Mouse (Mus musculus): Measurements from ENCODE around the gene Igtp.
"Not testable (repeated sequence)": the region's sequence is repeated elsewhere in the genome, so short reads cannot be mapped to it uniquely, and the experiment has no call there.

The Igtp gene

GRCm38 (mm10) chr11:58213673-58214342 is 14.5 kb downstream of the Igtp start:
- no peak for DNase-seq (ENCODE audit: low spot score)

GRCm38 (mm10) chr11:58214391-58215048 is 15.2 kb downstream of the Igtp start:
- DNase-seq (ENCODE audit: low spot score): peak; percentile 85

- peak; percentile 11 for DNase-seq (ENCODE audit: low spot score)
These were observed 15.7 kb downstream of the Igtp start for GRCm38 (mm10) chr11:58215049-58215430.

DNA sequence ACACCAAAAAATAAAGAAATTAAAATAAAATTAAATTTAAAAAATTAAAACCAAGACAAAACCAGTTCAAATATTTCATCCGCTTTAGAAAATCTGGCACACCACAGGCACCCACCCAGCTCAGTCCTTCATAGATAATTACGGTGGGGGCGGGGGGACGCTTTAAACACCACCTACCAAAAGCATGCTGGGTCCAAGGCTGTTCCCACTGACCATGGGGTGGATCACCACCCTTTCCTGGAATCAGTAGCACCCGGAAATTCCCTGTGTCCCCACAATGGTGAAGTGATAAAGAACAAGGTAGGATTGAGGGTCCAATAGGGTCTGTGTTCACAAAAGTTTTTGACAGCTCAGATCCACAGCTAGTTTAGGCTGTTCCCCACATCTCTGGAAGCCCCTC is 16.5 kb downstream of the Igtp start:
- no peak for DNase-seq (ENCODE audit: low spot score)

- DNase-seq (ENCODE audit: low spot score): no peak
These were observed 17.5 kb downstream of the Igtp start for GRCm38 (mm10) chr11:58216823-58217222.

DNA sequence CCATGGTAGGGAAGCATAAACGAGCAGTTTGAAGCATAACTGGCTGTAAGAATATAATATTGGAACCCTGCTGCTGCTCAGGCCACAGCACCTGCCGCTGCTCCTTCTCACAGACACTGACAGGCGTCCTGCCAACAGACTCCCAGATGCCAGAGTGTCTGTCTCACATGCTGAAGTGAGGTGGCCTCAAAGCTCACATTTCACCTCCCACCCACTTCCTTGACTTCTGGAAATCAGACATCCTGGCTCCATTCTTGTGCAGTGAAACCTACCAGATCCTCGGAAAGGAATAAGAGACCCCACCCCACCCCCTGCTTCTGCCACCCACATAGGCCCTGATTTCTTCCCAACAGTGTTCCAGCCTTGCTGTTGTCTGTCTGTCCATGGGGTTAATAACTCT is 24.4 kb downstream of the Igtp start:
- DNase-seq (ENCODE audit: low spot score): no peak

DNA sequence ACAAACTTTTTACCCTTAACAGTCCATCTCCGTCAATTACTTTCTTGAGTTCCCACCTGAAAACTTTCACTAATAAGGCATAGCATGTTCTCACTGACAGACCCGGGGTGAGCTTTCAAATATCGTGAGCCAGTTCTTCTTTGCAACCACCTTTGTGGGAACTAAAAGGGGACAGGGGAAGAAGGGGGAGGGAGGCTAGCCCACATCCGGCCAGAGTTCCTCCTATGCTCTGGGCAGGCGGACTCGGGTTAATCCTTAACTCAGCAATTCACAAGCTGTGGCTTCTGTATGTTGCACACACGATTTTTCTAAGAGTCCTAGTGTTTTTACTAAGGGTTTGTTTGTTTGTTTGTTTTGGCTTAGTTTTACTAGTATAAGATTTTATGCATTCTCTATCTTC is 25.0 kb downstream of the Igtp start:
- no peak for DNase-seq (ENCODE audit: low spot score)

GRCm38 (mm10) chr11:58224872-58225271 is 25.5 kb downstream of the Igtp start:
- DNase-seq (ENCODE audit: low spot score): not testable (repeated sequence)

DNA sequence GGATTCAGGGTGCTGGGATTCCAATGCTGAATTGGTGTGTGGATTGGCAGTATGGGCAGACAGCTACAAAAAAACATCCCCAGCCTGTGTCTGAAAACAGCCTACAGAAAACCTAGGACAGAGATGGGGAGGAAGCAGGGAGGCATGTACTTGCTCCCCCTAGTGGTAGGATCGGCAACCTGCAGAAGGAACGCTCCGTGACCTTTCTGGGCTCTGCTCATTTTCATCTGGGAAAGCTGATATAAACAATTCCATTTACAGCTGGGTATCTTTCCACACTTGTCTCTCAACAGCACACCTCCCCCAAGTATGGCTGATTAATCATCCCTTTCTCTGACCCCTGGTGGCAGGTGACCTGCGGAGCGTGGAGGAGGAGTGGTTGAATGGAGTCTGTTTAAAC is 26.3 kb downstream of the Igtp start:
- DNase-seq (ENCODE audit: low spot score): peak; percentile 67

GRCm38 (mm10) chr11:58226425-58226824 is 27.1 kb downstream of the Igtp start:
- no peak for DNase-seq (ENCODE audit: low spot score)

DNA sequence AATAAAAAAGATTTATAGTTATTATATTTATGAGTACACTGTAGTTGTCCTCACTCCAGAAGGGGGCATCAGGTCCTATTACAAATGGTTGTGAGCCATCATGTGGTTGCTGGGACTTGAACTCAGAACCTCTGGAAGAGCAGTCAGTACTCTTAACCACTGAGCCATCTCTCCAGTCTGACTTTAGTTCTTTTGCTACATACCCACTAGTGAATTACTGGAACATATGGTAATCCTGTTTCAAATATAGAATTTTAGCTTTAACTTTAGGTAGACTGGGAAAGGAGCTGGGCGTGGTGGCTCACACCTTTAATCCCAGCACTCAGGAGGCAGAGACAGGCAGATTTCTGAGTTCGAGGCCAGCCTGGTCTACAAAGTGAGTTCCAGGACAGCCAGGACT is 28.7 kb downstream of the Igtp start:
- DNase-seq (ENCODE audit: low spot score): not testable (repeated sequence)

- no peak for DNase-seq (ENCODE audit: low spot score)
These were observed 31.1 kb downstream of the Igtp start for GRCm38 (mm10) chr11:58230396-58230910.

GRCm38 (mm10) chr11:58231156-58231555 is 31.8 kb downstream of the Igtp start:
- no peak for DNase-seq (ENCODE audit: low spot score)

DNA sequence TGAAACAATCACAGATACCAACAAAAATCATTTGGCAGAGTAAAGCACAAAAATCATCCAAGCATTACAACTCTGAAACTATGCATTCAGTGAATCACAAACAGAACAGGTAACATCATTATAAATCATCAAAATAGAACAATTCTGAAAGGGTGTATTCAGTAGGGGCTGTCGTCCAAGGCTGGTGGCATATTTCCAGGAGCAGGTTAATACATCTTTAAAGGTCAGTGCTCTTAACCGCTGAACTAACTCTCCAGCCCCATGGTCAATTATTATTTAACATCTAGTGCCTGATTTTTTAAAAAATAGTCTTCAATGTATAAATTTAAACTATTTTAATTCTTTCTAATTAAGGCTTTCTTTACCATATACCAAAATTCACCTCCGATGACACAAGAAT is 35.2 kb downstream of the Igtp start:
- DNase-seq (ENCODE audit: low spot score): not testable (repeated sequence)

DNA sequence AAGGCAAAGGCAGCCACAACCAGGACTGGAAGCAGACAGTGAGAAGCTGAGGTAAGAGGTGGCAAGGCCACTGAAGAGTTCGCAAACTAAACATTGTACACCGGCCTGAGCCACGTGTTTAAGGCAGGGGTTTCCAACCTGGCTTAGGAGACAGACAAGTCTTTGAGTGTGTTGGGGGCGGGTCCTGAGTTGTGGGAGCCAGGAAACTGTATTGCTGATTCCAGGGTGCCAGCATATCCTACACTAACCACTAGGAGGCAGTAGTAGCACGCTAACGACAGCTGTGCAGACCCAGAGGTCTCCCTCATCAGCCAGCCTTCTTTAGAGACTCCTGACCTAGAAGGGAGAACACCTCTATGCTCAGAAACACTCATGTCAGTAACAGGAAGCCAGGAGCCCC is 35.8 kb downstream of the Igtp start:
- DNase-seq (ENCODE audit: low spot score): peak; percentile 16

DNA sequence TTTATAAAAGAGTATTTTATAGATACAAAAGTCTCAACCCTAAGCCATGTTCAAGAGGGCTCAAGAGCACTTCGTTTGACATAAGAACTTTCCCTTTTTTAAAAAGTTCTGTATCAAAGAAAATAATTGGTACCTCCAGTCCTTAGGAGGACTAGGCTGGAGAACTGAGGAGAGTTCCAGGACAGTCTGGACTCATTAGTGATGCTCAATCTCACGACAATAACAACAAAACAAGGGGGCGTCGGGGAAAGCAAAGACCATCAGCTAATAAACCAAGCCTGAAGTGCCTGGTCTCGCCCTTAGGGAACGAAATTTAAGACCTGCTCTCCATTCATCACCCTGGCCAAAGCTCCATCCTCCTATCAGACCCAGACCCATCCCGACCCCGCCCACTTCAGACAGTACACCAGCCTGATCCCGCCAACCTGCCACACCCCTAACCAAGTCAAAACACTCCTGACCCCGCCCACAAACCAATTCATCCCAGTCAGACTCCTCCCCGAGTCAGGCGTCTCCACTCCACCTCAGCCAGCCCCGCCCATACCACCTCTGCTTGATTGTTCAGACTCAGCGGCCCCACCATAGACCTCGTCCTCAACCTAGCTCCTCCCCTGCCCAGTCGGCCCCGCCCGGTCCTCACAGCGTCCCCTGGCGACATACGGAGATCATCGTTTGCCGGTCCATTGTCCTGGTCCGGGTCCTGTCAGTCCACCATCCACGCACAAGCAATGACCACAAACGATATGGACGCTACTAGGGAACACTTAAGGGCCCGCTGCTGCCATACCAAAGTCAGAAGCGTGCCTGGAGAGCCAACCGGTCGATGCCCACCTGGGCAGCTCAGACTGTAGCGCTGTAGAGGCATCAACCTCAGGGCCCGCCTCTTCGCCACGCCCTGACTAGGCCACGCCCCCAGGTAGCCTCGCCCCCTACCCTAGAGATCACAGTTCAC is 39.8 kb downstream of the Igtp start:
- peak; percentile 58 for DNase-seq (ENCODE audit: low spot score)

DNA sequence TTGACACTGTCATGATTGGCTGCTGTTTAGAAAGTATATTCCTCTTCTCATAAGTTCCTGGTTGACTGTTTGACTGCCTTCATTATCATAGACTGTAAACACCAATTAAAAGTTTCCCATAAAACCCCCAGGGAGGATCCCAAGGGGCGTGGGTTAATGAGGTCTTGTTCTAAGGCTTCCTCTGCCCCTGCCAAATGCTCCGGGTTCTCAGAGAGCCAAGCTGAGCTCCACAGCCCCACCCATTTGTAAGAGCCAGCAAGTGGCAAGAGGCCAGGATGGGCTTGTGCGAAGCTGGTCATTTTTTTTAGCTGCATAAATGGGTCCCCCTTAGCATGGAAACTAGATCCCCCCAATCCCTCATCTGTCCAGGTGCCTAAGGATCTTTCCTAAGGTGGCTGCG is 47.9 kb downstream of the Igtp start:
- DNase-seq (ENCODE audit: low spot score): no peak

- no peak for DNase-seq (ENCODE audit: low spot score)
These were observed 50.0 kb downstream of the Igtp start for GRCm38 (mm10) chr11:58249203-58249981.

DNA sequence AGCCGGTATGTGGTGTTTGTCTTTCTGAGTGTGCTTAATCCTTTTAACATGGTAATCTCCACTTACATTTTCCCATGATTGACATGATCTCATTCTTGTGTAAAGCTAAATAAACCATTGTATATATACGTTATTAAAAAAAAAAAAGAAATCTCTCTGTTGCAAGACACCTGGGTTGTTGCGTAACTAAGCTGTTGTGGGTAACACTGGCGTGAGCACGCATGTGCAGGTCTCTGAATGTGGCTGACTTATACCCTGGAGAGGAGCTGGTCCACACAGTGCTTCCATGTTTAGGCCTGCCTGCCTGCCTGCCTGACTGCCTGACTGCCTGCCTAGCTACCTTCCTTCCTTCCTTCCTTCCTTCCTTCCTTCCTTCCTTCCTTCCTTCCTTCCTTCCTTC is 51.2 kb downstream of the Igtp start:
- no peak for DNase-seq (ENCODE audit: low spot score)

DNA sequence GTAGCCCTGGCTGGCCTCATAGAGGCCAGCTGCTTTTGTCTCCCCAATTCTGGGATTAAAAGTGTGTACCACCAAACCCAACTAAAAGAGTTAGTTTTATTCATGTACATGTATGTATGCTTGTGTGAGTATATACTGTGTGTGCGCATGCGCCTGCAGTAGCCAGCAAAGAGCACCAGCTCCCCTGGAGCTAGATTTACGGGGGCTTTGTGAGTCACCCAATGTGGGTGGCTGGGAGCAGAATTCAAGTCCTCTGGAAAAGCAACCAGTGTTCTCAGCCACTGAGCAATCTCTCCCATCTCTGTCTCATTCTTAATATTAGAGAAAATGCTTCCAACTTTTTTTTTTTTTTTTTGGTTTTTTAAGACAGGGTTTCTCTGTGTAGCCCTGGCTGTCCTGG is 55.1 kb downstream of the Igtp start:
- DNase-seq (ENCODE audit: low spot score): no peak

Measured in ovary, postnatal 36 days (tissue).